Mouse (Mus musculus) forebrain, embryonic 15.5 days (tissue): ENCODE measurements around the gene Pmepa1. TPM values are rescaled to one million over a fixed set of nuclear protein-coding genes. Genes with fewer than 3 reads are reported as not detected.

Experiments used
- ATAC-seq: fragments of 200-750 bp; cut with Nextera tagmentation; replicated peaks from 2 replicates; pipeline ENCODE4 v1.8.0; 2017; ENCODE audit warnings: mild to moderate bottlenecking, moderate TSS enrichment, moderate library complexity
- H3K27ac ChIP-seq: fragments of 300-500 bp; sonication (generic); replicated peaks from 2 replicates; pipeline ENCODE4 v1.5.1; 2015; ENCODE audit warnings: mild to moderate bottlenecking, inconsistent platforms
- H3K27me3 ChIP-seq: fragments of 300-500 bp; sonication (generic); 2 replicates; pipeline ENCODE4 v1.6.1; 2015; ENCODE audit warnings: inconsistent platforms
- H3K36me3 ChIP-seq: fragments of 300-500 bp; sonication (generic); 2 replicates; pipeline ENCODE4 v1.6.1; 2015; ENCODE audit warnings: mild to moderate bottlenecking, inconsistent platforms
- H3K4me1 ChIP-seq: fragments of 300-500 bp; sonication (generic); 2 replicates; pipeline ENCODE4 v1.6.1; 2015; ENCODE audit warnings: inconsistent platforms
- H3K4me2 ChIP-seq: fragments of 300-500 bp; sonication (generic); replicated peaks from 2 replicates; pipeline ENCODE4 v1.6.1; 2015; ENCODE audit warnings: mild to moderate bottlenecking, inconsistent platforms
- H3K4me3 ChIP-seq: fragments of 300-500 bp; sonication (generic); 2 replicates; pipeline ENCODE4 v1.5.1; 2015; ENCODE audit warnings: mild to moderate bottlenecking, inconsistent platforms
- H3K9ac ChIP-seq: fragments of 300-500 bp; sonication (generic); replicated peaks from 2 replicates; pipeline ENCODE4 v1.6.1; 2015; ENCODE audit warnings: mild to moderate bottlenecking, inconsistent platforms
- H3K9me3 ChIP-seq: fragments of 300-500 bp; sonication (generic); 2 replicates; pipeline ENCODE4 v1.6.1; 2016; ENCODE audit warnings: inconsistent platforms
- WGBS: fragments of 180-500 bp; shearing (Covaris S2); methylation state at CpG from one replicate; pipeline ENCODE4 v1.1.7; 2015; ENCODE audit warnings: mixed read lengths; 5-methylcytosine and 5-hydroxymethylcytosine counted together
- polyA plus RNA-seq: library from polyadenylated mRNA; unstranded; fragments of >200 nt; fragmentation: Nextera tagmentation; extraction: Ambion mirVana; gene quantifications from 2 replicates; pipeline ENCODE4 v1.2.1, GENCODE M21; 2015

Pmepa1 gene
- polyA plus RNA-seq, 1 experiment from 2014 or later: 6.8 TPM

- peak overlapping the region; percentile 89 for H3K27ac ChIP-seq
- no peaks in the 10 kb centered on the region for H3K27me3 ChIP-seq
- peak overlapping the region; percentile 100 for H3K4me3 ChIP-seq
- H3K9me3 ChIP-seq: no peaks in the 10 kb centered on the region
- H3K36me3 ChIP-seq: no peaks in the 10 kb centered on the region
- H3K9ac ChIP-seq: peak overlapping the region; percentile 99
- H3K4me1 ChIP-seq: peaks cover 65% of the 10 kb centered on the region
- 9% methylated on average over 15 of the region's 15 CpGs for WGBS
- no peak; the same call in 1 of the 2 replicates for ATAC-seq
- peak overlapping the region; percentile 67 for H3K4me2 ChIP-seq
Observed at GRCm38 (mm10) chr2:173274428-173275342, 1.6 kb downstream of the Pmepa1 start.

- no peak for ATAC-seq
- Histone ChIP-seq H3K27ac (no peak overlapping the region), H3K36me3 (no peaks in the 10 kb centered on the region), H3K27me3 (no peaks in the 10 kb centered on the region), H3K9me3 (no peaks in the 10 kb centered on the region), H3K4me1 (peaks cover 68% of the 10 kb centered on the region), H3K9ac (peak overlapping the region; percentile 99; the same call in 1 of the 2 replicates), H3K4me3 (peak overlapping the region; percentile 100), H3K4me2 (peak overlapping the region; percentile 67)
- WGBS: 47% methylated on average over 4 of the region's 4 CpGs
Observed at GRCm38 (mm10) chr2:173273885-173274284, 2.4 kb downstream of the Pmepa1 start.

GRCm38 (mm10) chr2:173272354-173272900, 3.9 kb downstream of the Pmepa1 start:
- H3K36me3 ChIP-seq: no peaks in the 10 kb centered on the region
- 0 out of 2 replicates have a peak overlapping the region, but pooled peaks have one; percentile 4 for H3K4me2 ChIP-seq
- H3K4me3 ChIP-seq: no peak overlapping the region
- H3K27me3 ChIP-seq: no peaks in the 10 kb centered on the region
- 77% methylated on average over 11 of the region's 11 CpGs for WGBS
- H3K27ac ChIP-seq: no peak overlapping the region
- ATAC-seq: no peak
- peaks cover 66% of the 10 kb centered on the region for H3K4me1 ChIP-seq
- H3K9ac ChIP-seq: no peak overlapping the region
- no peaks in the 10 kb centered on the region for H3K9me3 ChIP-seq

- Histone ChIP-seq H3K27ac (no peak overlapping the region), H3K9ac (no peak overlapping the region), H3K4me1 (peaks cover 65% of the 10 kb centered on the region), H3K4me3 (no peak overlapping the region), H3K27me3 (no peaks in the 10 kb centered on the region), H3K36me3 (no peaks in the 10 kb centered on the region), H3K4me2 (no peak overlapping the region), H3K9me3 (no peaks in the 10 kb centered on the region)
- WGBS: 80% methylated on average over 9 of the region's 9 CpGs
- no peak for ATAC-seq
Observed at GRCm38 (mm10) chr2:173271541-173271940, 4.8 kb downstream of the Pmepa1 start.

GRCm38 (mm10) chr2:173270601-173271248, 5.6 kb downstream of the Pmepa1 start:
- no peaks in the 10 kb centered on the region for H3K9me3 ChIP-seq
- no peak overlapping the region for H3K4me2 ChIP-seq
- no peak overlapping the region for H3K9ac ChIP-seq
- peaks cover 73% of the 10 kb centered on the region for H3K4me1 ChIP-seq
- H3K27ac ChIP-seq: no peak overlapping the region
- no peaks in the 10 kb centered on the region for H3K36me3 ChIP-seq
- H3K27me3 ChIP-seq: no peaks in the 10 kb centered on the region
- ATAC-seq: no peak
- no peak overlapping the region for H3K4me3 ChIP-seq
- WGBS: 65% methylated on average over 11 of the region's 11 CpGs

- H3K4me3 ChIP-seq: no peak overlapping the region
- no peak for ATAC-seq
- peaks cover 78% of the 10 kb centered on the region for H3K4me1 ChIP-seq
- H3K9ac ChIP-seq: no peak overlapping the region
- H3K9me3 ChIP-seq: no peaks in the 10 kb centered on the region
- H3K27ac ChIP-seq: no peak overlapping the region
- WGBS: 53% methylated on average over 9 of the region's 9 CpGs
- no peaks in the 10 kb centered on the region for H3K36me3 ChIP-seq
- H3K27me3 ChIP-seq: no peaks in the 10 kb centered on the region
- no peak overlapping the region for H3K4me2 ChIP-seq
Observed at GRCm38 (mm10) chr2:173270196-173270595, 6.1 kb downstream of the Pmepa1 start.

GRCm38 (mm10) chr2:173267562-173267961, 8.8 kb downstream of the Pmepa1 start:
- Histone ChIP-seq H3K27me3 (no peaks in the 10 kb centered on the region), H3K4me2 (no peak overlapping the region), H3K4me3 (no peak overlapping the region), H3K9ac (no peak overlapping the region), H3K9me3 (no peaks in the 10 kb centered on the region), H3K27ac (no peak overlapping the region), H3K36me3 (no peaks in the 10 kb centered on the region), H3K4me1 (peaks cover 72% of the 10 kb centered on the region)
- no peak for ATAC-seq
- 75% methylated on average over 3 of the region's 3 CpGs for WGBS

- Histone ChIP-seq H3K4me2 (no peak overlapping the region), H3K4me3 (no peak overlapping the region), H3K9me3 (no peaks in the 10 kb centered on the region), H3K36me3 (no peaks in the 10 kb centered on the region), H3K4me1 (peaks cover 72% of the 10 kb centered on the region), H3K27me3 (no peaks in the 10 kb centered on the region), H3K27ac (no peak overlapping the region), H3K9ac (no peak overlapping the region)
- WGBS: 76% methylated on average over 25 of the region's 25 CpGs
- no peak for ATAC-seq
Observed at GRCm38 (mm10) chr2:173266349-173267112, 9.8 kb downstream of the Pmepa1 start.

GRCm38 (mm10) chr2:173265468-173266265, 10.7 kb downstream of the Pmepa1 start:
- H3K4me3 ChIP-seq: no peak overlapping the region
- WGBS: 84% methylated on average over 22 of the region's 22 CpGs
- H3K36me3 ChIP-seq: no peaks in the 10 kb centered on the region
- H3K4me2 ChIP-seq: no peak overlapping the region
- no peaks in the 10 kb centered on the region for H3K27me3 ChIP-seq
- H3K4me1 ChIP-seq: peaks cover 72% of the 10 kb centered on the region
- H3K9me3 ChIP-seq: no peaks in the 10 kb centered on the region
- H3K9ac ChIP-seq: no peak overlapping the region
- H3K27ac ChIP-seq: peak overlapping the region; percentile 51
- no peak for ATAC-seq

- Histone ChIP-seq H3K36me3 (no peaks in the 10 kb centered on the region), H3K4me3 (no peak overlapping the region), H3K4me1 (peaks cover 72% of the 10 kb centered on the region), H3K9ac (no peak overlapping the region), H3K27me3 (no peaks in the 10 kb centered on the region), H3K9me3 (no peaks in the 10 kb centered on the region), H3K4me2 (0 out of 2 replicates have a peak overlapping the region, but pooled peaks have one; percentile 2), H3K27ac (peak overlapping the region; percentile 51)
- 26% methylated on average over 13 of the region's 13 CpGs for WGBS
- ATAC-seq: peak; percentile 74
Observed at GRCm38 (mm10) chr2:173264467-173265128, 11.7 kb downstream of the Pmepa1 start.
